Comparison of ENCODE assay signal across 8 mouse cellular contexts in genomic region chr17:43229621-43230513, GRCm38 (mm10). TPM values are rescaled to one million over a fixed set of nuclear protein-coding genes. Genes with fewer than 3 reads are reported as not detected.
DNase-seq lines count a peak whose midpoint lies in the region; ATAC-seq and TF ChIP-seq lines count a peak whose summit lies in the region.

No protein-coding gene starts in this region.

- 0 out of 2 replicates have a peak overlapping the region, but pooled peaks have one; percentile 15 for H3K4me2 ChIP-seq in forebrain, embryonic 11.5 days (ENCODE audit: low read depth, low read length, severe bottlenecking)
- peak overlapping the region; percentile 47; the same call in 1 of the 2 replicates for H3K4me2 ChIP-seq in heart, embryonic 16.5 days (ENCODE audit: low read depth, low read length)
- H3K4me2 ChIP-seq in liver, embryonic 14.5 days (ENCODE audit: low read depth) = no peak overlapping the region
- H3K4me2 ChIP-seq in neural tube, embryonic 11.5 days (ENCODE audit: low read depth) = 0 out of 2 replicates have a peak overlapping the region, but pooled peaks have one; percentile 20

- DNase-seq in CD8-positive naive resting alpha-beta T cell, adult 2 months (ENCODE audit: low read depth in 2 of 2, low spot score in 2 of 2) = peak; percentile 11 to 35
- DNase-seq in forebrain, embryonic 11.5 days (ENCODE audit: low spot score) = peak; percentile 70
- DNase-seq in kidney, postnatal 25 days = peak; percentile 74 to 83
- peak; percentile 49 to 63 (median 56) for DNase-seq in liver, embryonic 14.5 days (ENCODE audit: low read depth in 3 of 3, low spot score in 3 of 3)
- DNase-seq in neural tube, embryonic 11.5 days (ENCODE audit: low spot score) = peak; percentile 76
- DNase-seq in telencephalon, adult 2 months (ENCODE audit: low read depth, low spot score) = peak; percentile 65

- no peak for TF ChIP-seq EP300 in liver, embryonic 14.5 days (IDR thresholded peaks at IDR 0.05; ENCODE audit: low read depth)

- no peaks in the 10 kb centered on the region for H3K27me3 ChIP-seq in forebrain, embryonic 11.5 days (ENCODE audit: control insufficient read depth, insufficient read depth, low read length)
- peaks cover 8% of the 10 kb centered on the region for H3K27me3 ChIP-seq in heart, embryonic 16.5 days (ENCODE audit: control insufficient read depth, insufficient read depth, low read length)
- H3K27me3 ChIP-seq in liver, embryonic 14.5 days (ENCODE audit: control insufficient read depth, insufficient read depth, low read length) = no peaks in the 10 kb centered on the region
- H3K27me3 ChIP-seq in neural tube, embryonic 11.5 days (ENCODE audit: control insufficient read depth, insufficient read depth, low read length) = no peaks in the 10 kb centered on the region

- 52% methylated on average over 12 of the region's 12 CpGs for WGBS in forebrain, embryonic 11.5 days
- WGBS in heart, embryonic 16.5 days = 36% methylated on average over 12 of the region's 12 CpGs
- 38% methylated on average over 12 of the region's 12 CpGs for WGBS in liver, embryonic 14.5 days (ENCODE audit: insufficient replicate concordance)
- WGBS in neural tube, embryonic 11.5 days = 48% methylated on average over 12 of the region's 12 CpGs

- H3K4me3 ChIP-seq in brown adipose tissue, adult 24 weeks (ENCODE audit: insufficient read depth, low read depth, low read length) = peak overlapping the region; percentile 23
- no peak overlapping the region for H3K4me3 ChIP-seq in forebrain, embryonic 11.5 days (ENCODE audit: low read depth, low read length)
- no peak overlapping the region for H3K4me3 ChIP-seq in heart, embryonic 16.5 days (ENCODE audit: low read length)
- H3K4me3 ChIP-seq in liver, embryonic 14.5 days (ENCODE audit: insufficient read depth in 1 of 2, low read depth in 2 of 2, low read length in 2 of 2) = no peak overlapping the region
- 0 out of 2 replicates have a peak overlapping the region, but pooled peaks have one; percentile 10 for H3K4me3 ChIP-seq in neural tube, embryonic 11.5 days (ENCODE audit: low read depth, low read length)

- peaks cover 6% of the 10 kb centered on the region; the same call in 1 of the 2 replicates for H3K4me1 ChIP-seq in brown adipose tissue, adult 24 weeks (ENCODE audit: control insufficient read depth, insufficient read depth, insufficient read length, low read length)
- no peaks in the 10 kb centered on the region for H3K4me1 ChIP-seq in forebrain, embryonic 11.5 days (replicated peaks; ENCODE audit: control insufficient read depth, insufficient read depth, low read length)
- no peaks in the 10 kb centered on the region for H3K4me1 ChIP-seq in heart, embryonic 16.5 days (ENCODE audit: control insufficient read depth, insufficient read depth, low read length)
- H3K4me1 ChIP-seq in liver, embryonic 14.5 days (replicated peaks; ENCODE audit: control insufficient read depth in 2 of 2, insufficient read depth in 2 of 2, low read length in 1 of 2) = no peaks in the 10 kb centered on the region
- H3K4me1 ChIP-seq in neural tube, embryonic 11.5 days (ENCODE audit: control insufficient read depth, insufficient read depth, low read length) = 0 out of 2 replicates have a peak, but pooled peaks cover 3% of the 10 kb centered on the region

- H3K36me3 ChIP-seq in forebrain, embryonic 11.5 days (ENCODE audit: control insufficient read depth, insufficient read depth, low read length) = no peaks in the 10 kb centered on the region
- H3K36me3 ChIP-seq in heart, embryonic 16.5 days (ENCODE audit: control insufficient read depth, insufficient read depth) = no peaks in the 10 kb centered on the region
- H3K36me3 ChIP-seq in liver, embryonic 14.5 days (replicated peaks; ENCODE audit: control insufficient read depth, insufficient read depth, low read depth) = no peaks in the 10 kb centered on the region
- H3K36me3 ChIP-seq in neural tube, embryonic 11.5 days (ENCODE audit: control insufficient read depth, insufficient read depth, low read length) = no peaks in the 10 kb centered on the region

- no peak overlapping the region for H3K9ac ChIP-seq in forebrain, embryonic 11.5 days (ENCODE audit: low read length)
- no peak overlapping the region; the same call in 1 of the 2 replicates for H3K9ac ChIP-seq in heart, embryonic 16.5 days (ENCODE audit: low read length)
- H3K9ac ChIP-seq in liver, embryonic 14.5 days (replicated peaks) = no peak overlapping the region
- H3K9ac ChIP-seq in neural tube, embryonic 11.5 days (ENCODE audit: low read length) = no peak overlapping the region

- H3K9me3 ChIP-seq in forebrain, embryonic 11.5 days (ENCODE audit: control insufficient read depth, low read length) = no peaks in the 10 kb centered on the region
- H3K9me3 ChIP-seq in heart, embryonic 16.5 days (replicated peaks; ENCODE audit: control insufficient read depth, low read length) = no peaks in the 10 kb centered on the region
- H3K9me3 ChIP-seq in liver, embryonic 14.5 days (ENCODE audit: control insufficient read depth, low read length) = no peaks in the 10 kb centered on the region
- no peaks in the 10 kb centered on the region for H3K9me3 ChIP-seq in neural tube, embryonic 11.5 days (ENCODE audit: control insufficient read depth, low read length)

- H3K27ac ChIP-seq in brown adipose tissue, adult 24 weeks (replicated peaks; ENCODE audit: low read depth, low read length) = no peak overlapping the region
- no peak overlapping the region for H3K27ac ChIP-seq in forebrain, embryonic 11.5 days (ENCODE audit: low read depth, low read length)
- no peak overlapping the region for H3K27ac ChIP-seq in heart, embryonic 16.5 days (ENCODE audit: low read length)
- H3K27ac ChIP-seq in liver, embryonic 14.5 days = no peak overlapping the region
- H3K27ac ChIP-seq in neural tube, embryonic 11.5 days (ENCODE audit: low read depth, low read length) = no peak overlapping the region

- peak; percentile 82 for ATAC-seq in forebrain, embryonic 11.5 days (replicated peaks; ENCODE audit: low FRiP score)
- ATAC-seq in heart, embryonic 16.5 days (replicated peaks; ENCODE audit: extremely low read depth, insufficient read depth, low FRiP score) = peak; percentile 54
- no peak for ATAC-seq in liver, embryonic 14.5 days (ENCODE audit: insufficient read depth)
- ATAC-seq in neural tube, embryonic 11.5 days (ENCODE audit: insufficient read depth, low FRiP score, low TSS enrichment) = peak; percentile 70

- TF ChIP-seq CTCF in liver, embryonic 14.5 days (IDR thresholded peaks at IDR 0.05; ENCODE audit: low read depth) = peak; percentile 72

RNA-seq across cellular contexts. Expression of gene Adgrf1, which starts 40.3 kb away (rescaled TPM):
- polyA plus RNA-seq in brown adipose tissue, adult 24 weeks (2012; ENCODE audit: insufficient read depth, insufficient read length, missing spikeins) = not detected in 2 replicates
- not detected in 2 replicates for polyA plus RNA-seq in forebrain, embryonic 11.5 days (2014; fragmentation: Nextera tagmentation; extraction: Ambion mirVana)
- polyA plus RNA-seq in heart, embryonic 16.5 days (2015; fragmentation: Nextera tagmentation; extraction: Ambion mirVana) = not detected in 2 replicates
- polyA plus RNA-seq in liver, embryonic 14.5 days (2012; rRNA removed) = 0.51 and 0.66 TPM in 2 replicates
- 0.48 and 0.69 TPM in 2 replicates for polyA plus RNA-seq in liver, embryonic 14.5 days (2014; fragmentation: Nextera tagmentation; extraction: Ambion mirVana)
- polyA plus RNA-seq in neural tube, embryonic 11.5 days (2014; fragmentation: Nextera tagmentation; extraction: Ambion mirVana) = not detected in 2 replicates

Comparison
In these comparisons a context has a peak if more than half of its experiments do, and no peak if none do; other contexts are left out.
1. DNase-seq: peak in every context shown above with its lines; median percentile 78 in kidney, postnatal 25 days; 76 in neural tube, embryonic 11.5 days; 70 in forebrain, embryonic 11.5 days; 65 in telencephalon, adult 2 months; 56 in liver, embryonic 14.5 days; 23 in CD8-positive naive resting alpha-beta T cell, adult 2 months.
2. H3K4me3 ChIP-seq: peak in brown adipose tissue, adult 24 weeks (single experiment) and neural tube, embryonic 11.5 days (single experiment); none in forebrain, embryonic 11.5 days (single experiment), heart, embryonic 16.5 days (single experiment) and liver, embryonic 14.5 days (0 of 2).